Mouse (Mus musculus): ENCODE measurements around the gene Olfr635. TPM values are rescaled to one million over a fixed set of nuclear protein-coding genes. Genes with fewer than 3 reads are reported as not detected.

The Olfr635 gene
- polyA plus RNA-seq (2012; rRNA removed), result not detected in 2 replicates

DNA sequence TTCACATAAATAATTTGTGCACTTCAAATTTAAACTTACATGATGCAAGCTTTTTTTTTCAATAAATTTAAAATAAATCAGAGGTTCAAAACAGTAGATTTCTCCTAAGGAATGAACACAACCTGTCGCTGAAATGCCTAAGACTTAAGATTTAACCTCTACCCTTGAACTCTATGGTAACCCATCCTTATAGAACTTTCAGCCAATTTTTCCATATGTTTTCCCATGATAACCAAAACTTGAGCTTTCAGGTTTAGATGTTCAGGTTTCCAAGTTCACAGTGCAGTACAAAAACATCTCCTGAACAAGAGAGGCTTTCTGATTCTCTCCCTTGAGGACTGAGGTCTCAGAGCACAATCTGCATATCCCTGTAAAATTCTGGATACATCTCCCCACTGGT is at the start of gene Olfr635:
Gene Olfr635 (plus strand): TSS at position 301 of the 400 bp plus-strand sequence.

DNA sequence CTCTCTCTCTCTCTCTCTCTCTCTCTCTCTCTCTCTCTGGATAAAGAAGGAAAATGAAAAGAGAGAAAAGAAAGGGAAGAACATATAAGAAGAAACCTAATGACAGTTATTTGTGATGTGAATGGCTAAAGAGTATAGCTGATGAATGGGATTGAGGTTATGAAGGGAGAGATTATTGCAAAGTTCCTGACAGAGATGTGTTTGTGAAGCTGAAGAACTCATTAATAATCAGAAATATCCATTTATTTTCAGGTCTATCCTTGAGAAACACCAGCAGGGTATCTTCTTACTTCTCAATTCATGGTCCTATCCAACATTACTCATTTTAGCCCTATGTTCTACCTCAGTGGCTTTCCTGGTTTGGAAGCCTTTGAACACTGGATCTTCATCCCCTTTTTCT is 42.4 kb upstream of the Olfr635 start, which contains the start of gene Olfr631:
Gene Olfr631 (plus strand): TSS at position 301 of the 400 bp plus-strand sequence.

DNA sequence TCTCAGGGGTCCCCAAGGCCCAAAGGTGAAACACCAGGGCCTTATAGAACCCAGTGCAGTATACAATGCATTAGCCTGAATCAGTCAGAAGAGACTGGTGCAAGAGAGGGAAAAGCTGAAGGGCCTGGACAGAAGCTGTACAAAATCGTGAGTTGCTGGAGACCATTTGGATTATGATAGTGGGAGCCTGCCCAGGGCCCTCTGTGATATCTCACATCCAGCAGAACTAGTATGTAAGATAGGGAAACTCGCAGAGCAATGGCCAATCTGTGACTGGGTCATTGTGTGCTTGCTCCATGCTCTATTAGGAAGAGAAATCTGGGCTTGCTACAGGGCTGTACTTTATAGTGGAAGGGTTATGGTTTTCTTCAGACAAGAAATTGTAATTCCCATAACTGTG is 36.7 kb upstream of the Olfr635 start, which contains the start of gene Olfr632:
Gene Olfr632 (plus strand): TSS at position 84 of the 400 bp plus-strand sequence.

DNA sequence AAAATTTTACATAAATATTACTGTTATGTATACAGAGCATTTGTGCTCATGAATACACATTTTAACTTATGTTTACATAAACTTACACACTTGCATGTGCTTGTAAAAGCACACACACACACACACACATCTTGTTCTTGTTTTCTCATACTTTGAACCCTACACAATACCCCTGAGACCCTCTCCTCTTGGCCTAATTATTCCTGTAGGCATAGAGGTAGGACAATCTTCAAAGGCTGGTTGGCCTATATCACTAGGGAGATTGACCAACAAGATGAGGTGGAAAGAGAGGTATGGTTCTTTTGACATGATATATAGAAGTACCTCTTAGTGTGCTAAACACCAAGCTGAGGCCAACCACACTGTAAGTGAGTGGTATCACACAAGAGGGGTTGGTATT is 26.8 kb upstream of the Olfr635 start, which contains the start of gene Olfr633:
Gene Olfr633 (plus strand): TSS at position 301 of the 400 bp plus-strand sequence.

DNA sequence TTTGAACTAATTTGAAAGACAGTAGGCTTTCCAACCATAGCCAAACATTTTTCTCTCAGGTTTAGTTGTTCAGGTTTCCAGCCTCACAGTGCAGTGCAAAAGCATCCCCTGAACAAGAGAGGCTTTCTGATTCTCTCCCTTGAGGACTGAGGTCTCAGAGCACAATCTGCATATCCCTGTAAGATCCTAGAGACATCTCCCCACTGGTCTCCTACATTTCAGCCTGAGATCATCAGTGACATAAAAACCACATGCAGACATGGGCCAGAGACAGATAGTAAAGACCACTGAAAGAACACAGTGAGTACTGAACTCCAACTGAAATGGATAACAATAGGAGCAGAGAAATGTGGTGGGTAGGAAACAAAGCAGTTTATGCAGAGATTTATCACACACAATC is 27.5 kb downstream of the Olfr635 start, which contains the start of gene Olfr638:
Gene Olfr638 (plus strand): TSS at position 301 of the 400 bp plus-strand sequence.

DNA sequence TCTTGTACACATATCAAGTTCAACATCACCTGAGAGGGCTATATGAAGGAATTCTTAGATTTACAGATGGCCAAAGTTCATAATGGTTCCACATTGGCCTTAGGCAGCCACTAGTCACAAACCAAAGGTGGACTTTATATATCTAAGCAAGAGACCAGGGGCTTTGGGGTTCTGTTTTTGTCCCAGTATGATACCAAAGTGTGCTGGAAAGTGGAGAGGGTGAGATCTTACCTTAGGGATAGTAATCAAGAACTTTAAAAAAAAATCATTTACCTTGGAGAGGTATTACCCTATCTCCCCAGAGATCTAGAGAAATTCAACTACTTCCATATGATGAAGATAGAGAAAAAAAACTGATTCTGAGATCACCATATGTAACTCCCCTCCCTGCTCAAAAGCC is 46.3 kb downstream of the Olfr635 start, which contains the start of gene Olfr639:
Gene Olfr639 (minus strand): TSS at position 101 of the 400 bp plus-strand sequence.

DNA sequence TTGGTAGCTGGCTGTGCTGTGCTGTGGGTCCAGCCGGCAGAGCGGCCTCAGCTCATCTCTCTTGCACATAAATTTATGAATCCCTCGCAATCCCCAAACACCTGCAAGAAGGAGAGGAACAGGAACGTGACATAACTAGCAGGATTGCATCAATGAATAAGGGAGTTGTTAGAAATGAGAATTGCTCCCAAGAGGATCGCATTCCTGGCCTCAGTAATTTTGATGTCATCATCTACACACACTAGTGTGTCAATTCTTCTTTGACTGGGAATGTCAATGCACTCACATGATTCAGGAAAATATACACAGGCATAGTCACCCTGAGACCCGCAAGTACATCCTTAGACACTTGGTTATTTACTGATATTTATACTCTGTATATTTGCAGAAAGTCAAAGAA is 54.5 kb downstream of the Olfr635 start, which contains the start of gene Olfr640:
Gene Olfr640 (minus strand): TSS at position 101 of the 400 bp plus-strand sequence.

DNA sequence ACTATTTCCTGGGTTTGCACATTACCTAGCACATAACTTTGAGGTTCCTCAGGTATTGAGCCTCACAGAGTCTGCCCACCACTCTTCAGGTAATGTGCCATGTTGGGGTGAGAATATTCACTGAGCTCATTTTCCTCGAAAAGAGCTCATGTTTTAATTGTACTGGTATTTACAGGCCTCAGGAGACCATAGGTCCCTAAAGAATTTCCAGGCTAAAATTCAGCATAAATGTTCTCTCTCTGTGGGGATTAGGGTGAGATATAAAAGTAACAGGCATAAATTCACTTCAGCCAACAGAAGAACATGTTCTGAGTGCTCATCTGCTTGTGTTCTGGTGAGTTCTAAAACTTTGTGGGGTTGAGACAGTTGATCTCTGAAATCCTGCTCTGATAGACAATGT is 64.2 kb downstream of the Olfr635 start, which contains the start of gene Olfr641:
Gene Olfr641 (plus strand): TSS at position 301 of the 400 bp plus-strand sequence.

Other genes starting within 250 kb of the Olfr635 start
- not detected in 2 replicates for gene Olfr628, start 240.8 kb upstream of the Olfr635 start, polyA plus RNA-seq (2012; rRNA removed)
- gene Olfr629, start 226.2 kb upstream of the Olfr635 start, polyA plus RNA-seq (2012; rRNA removed), result not detected in 2 replicates
- not detected in 2 replicates for gene Olfr630, start 213.8 kb upstream of the Olfr635 start, polyA plus RNA-seq (2012; rRNA removed)
- gene Olfr69, start 199.6 kb upstream of the Olfr635 start, polyA plus RNA-seq (2012; rRNA removed), result not detected in 2 replicates
- gene Olfr68, start 191.5 kb upstream of the Olfr635 start, polyA plus RNA-seq (2012; rRNA removed), result not detected in 2 replicates
- gene Olfr67, start 179.3 kb upstream of the Olfr635 start, polyA plus RNA-seq (2012; rRNA removed), result not detected in 2 replicates
- gene Hbb-bt, start 157.2 kb upstream of the Olfr635 start, polyA plus RNA-seq (2012; rRNA removed), result 762 and 1,375 TPM in 2 replicates
- 2,826 and 5,558 TPM in 2 replicates for gene Hbb-bs, start 143.1 kb upstream of the Olfr635 start, polyA plus RNA-seq (2012; rRNA removed)
- gene Hbb-bh2, start 130.6 kb upstream of the Olfr635 start, polyA plus RNA-seq (2012; rRNA removed), result not detected in 2 replicates
- 7.1 and 8.0 TPM in 2 replicates for gene Hbb-bh1, start 128.0 kb upstream of the Olfr635 start, polyA plus RNA-seq (2012; rRNA removed)
- 602 and 840 TPM in 2 replicates for gene Hbb-y, start 117.9 kb upstream of the Olfr635 start, polyA plus RNA-seq (2012; rRNA removed)
- not detected in 2 replicates for gene Olfr66, start 84.9 kb upstream of the Olfr635 start, polyA plus RNA-seq (2012; rRNA removed)
- gene Olfr64, start 76.7 kb upstream of the Olfr635 start, polyA plus RNA-seq (2012; rRNA removed), result not detected in 2 replicates
- not detected in 2 replicates for gene Olfr65, start 67.7 kb upstream of the Olfr635 start, polyA plus RNA-seq (2012; rRNA removed)
- not detected in 2 replicates for gene Olfr631, start 42.3 kb upstream of the Olfr635 start, polyA plus RNA-seq (2012; rRNA removed)
- not detected in 2 replicates for gene Olfr632, start 36.8 kb upstream of the Olfr635 start, polyA plus RNA-seq (2012; rRNA removed)
- gene Olfr633, start 26.7 kb upstream of the Olfr635 start, polyA plus RNA-seq (2012; rRNA removed), result not detected in 2 replicates
- not detected in 2 replicates for gene Olfr638, start 27.6 kb downstream of the Olfr635 start, polyA plus RNA-seq (2012; rRNA removed)
- gene Olfr639, start 46.2 kb downstream of the Olfr635 start, polyA plus RNA-seq (2012; rRNA removed), result not detected in 2 replicates
- gene Olfr640, start 54.4 kb downstream of the Olfr635 start, polyA plus RNA-seq (2012; rRNA removed), result not detected in 2 replicates
- gene Olfr641, start 64.3 kb downstream of the Olfr635 start, polyA plus RNA-seq (2012; rRNA removed), result not detected in 2 replicates
- gene Olfr642, start 81.5 kb downstream of the Olfr635 start, polyA plus RNA-seq (2012; rRNA removed), result not detected in 2 replicates
- not detected in 2 replicates for gene 4930516K23Rik, start 90.3 kb downstream of the Olfr635 start, polyA plus RNA-seq (2012; rRNA removed)
- gene Olfr644, start 100.7 kb downstream of the Olfr635 start, polyA plus RNA-seq (2012; rRNA removed), result not detected in 2 replicates
- not detected in 2 replicates for gene Olfr645, start 114.3 kb downstream of the Olfr635 start, polyA plus RNA-seq (2012; rRNA removed)
- gene Olfr646, start 133.7 kb downstream of the Olfr635 start, polyA plus RNA-seq (2012; rRNA removed), result not detected in 2 replicates
- gene Ubqln5, start 158.7 kb downstream of the Olfr635 start, polyA plus RNA-seq (2012; rRNA removed), result not detected in 2 replicates
- not detected in 2 replicates for gene Olfr643, start 166.3 kb downstream of the Olfr635 start, polyA plus RNA-seq (2012; rRNA removed)
- gene Ubqln3, start 172.1 kb downstream of the Olfr635 start, polyA plus RNA-seq (2012; rRNA removed), result not detected in 2 replicates
- gene Ubqlnl, start 179.4 kb downstream of the Olfr635 start, polyA plus RNA-seq (2012; rRNA removed), result not detected in 2 replicates
- gene Olfm5, start 193.7 kb downstream of the Olfr635 start, polyA plus RNA-seq (2012; rRNA removed), result 0.15 TPM in 1 of 2 replicates, not detected in the other
- gene Olfr648, start 212.2 kb downstream of the Olfr635 start, polyA plus RNA-seq (2012; rRNA removed), result 0.10 TPM in 2 replicates
- gene Olfr649, start 224.8 kb downstream of the Olfr635 start, polyA plus RNA-seq (2012; rRNA removed), result not detected in 2 replicates
- gene Trim6, start 247.6 kb downstream of the Olfr635 start, polyA plus RNA-seq (2012; rRNA removed), result 0.45 and 0.96 TPM in 2 replicates